Mouse (Mus musculus): ENCODE results near the gene Six4. TPM values are rescaled to one million over a fixed set of nuclear protein-coding genes. Genes with fewer than 3 reads are reported as not detected.
A peak's percentile ranks its signal among the peaks of the same experiment; 100 is the strongest.
"Not testable (repeated sequence)": the region's sequence is repeated elsewhere in the genome, so short reads cannot be mapped to it uniquely, and the experiment has no call there.

The Six4 gene
- total RNA-seq, 2 experiments from 2014 or later = 2.3 to 3.4 TPM

DNA sequence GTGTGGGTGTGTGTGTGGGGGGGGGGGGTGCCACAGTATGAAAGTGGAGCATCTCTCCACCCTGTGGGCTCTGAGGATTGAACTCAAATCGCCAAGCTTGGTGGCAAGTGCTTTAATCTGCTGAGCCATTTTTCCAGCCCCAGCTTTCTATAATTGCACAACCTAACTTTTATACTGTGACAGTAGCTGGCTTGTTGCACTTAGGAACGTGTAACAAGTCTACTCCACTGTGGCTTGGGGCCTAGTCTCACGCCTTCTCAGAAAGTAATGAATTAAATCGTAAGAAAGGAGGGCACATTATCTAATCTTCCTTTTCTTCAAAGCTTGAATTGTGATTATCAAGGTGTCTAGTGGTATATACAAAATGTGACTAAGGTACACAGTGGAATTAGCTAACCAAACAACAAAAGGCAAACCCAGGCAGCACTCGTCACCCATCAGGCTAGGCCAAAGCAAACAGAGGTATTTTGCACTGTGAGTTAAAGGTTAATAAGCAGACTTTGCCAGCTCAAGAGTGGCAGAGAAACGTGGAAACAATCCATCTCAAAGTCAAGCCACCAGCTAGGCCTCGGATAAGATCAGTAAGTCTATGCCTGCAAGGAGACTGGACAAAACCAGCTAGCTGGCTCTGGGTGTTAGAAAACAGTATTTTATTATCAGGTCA lies 22.5 kb downstream of the Six4 start:
- no peak for DNase-seq

DNA sequence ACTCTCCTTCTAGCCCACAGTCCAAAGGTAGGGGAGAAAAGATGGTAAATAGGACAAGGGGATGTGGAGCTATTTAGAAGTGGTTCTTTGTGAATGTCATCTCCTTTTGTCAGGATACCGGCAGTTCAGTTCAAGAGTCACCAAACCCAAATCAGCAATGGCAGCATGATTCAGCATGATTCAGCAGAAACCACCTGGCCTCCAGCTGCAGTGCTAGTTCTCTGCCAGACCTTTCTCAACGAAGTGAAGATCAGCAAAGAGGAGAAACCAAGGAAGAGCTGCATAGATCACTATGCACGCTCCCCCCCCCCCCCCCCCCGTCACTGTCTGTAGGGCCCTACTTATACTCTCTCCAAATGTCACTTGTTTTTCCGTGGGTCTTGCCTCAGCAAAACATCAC lies 24.3 kb downstream of the Six4 start:
- intact Hi-C loops (cut with DNase I) = loop anchor here (10.0 kb wide), 1 partner anchor 1926 kb away; no protein-coding TSS in a partner anchor
- DNase-seq = no peak

More for the DNA sequence above, 22.5 kb downstream of the Six4 start:
- intact Hi-C loops (cut with DNase I) = no loop called here

DNA sequence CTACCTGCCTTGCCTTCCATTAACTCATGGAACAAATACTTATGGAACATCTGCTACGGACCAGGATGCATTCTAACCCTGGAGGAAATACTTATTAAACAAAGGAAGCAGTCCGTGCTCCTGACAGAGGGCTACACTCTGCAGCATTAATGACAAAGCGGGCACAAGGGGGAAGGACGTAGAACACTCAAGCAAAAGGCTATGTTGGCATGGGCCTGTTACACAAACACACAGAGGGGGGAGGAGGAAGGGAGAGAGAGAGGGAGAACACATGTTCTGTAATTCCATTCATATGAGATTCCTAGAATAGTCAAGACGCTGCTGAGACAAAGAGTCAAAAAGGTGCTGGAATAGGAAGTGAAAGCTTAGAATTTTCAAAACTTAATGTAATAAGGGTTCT lies 24.8 kb downstream of the Six4 start:
- no peak for DNase-seq
- intact Hi-C loops (cut with DNase I) = loop anchor here (10.0 kb wide), 1 partner anchor 1926 kb away; no protein-coding TSS in a partner anchor

DNA sequence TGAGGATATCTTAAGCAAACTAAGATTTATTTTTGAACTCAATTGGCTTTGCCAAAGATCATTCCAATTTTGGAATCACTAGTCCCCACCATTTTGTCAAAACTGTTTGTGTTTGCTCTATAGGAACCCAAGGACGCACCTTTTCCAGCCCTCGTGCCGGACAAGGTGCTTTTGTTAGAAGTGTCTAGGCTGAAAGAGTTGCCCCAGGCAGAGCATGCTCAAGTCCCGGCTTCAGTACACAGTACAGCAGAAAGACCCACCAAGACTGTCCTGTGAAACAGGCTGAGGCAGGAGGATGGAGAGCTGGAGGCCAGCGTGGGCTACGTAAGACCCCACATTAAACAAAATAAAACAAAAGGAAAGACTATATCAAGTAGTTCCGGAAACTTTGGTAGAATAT lies 26.2 kb downstream of the Six4 start:
- intact Hi-C loops (cut with DNase I) = loop anchor here (10.0 kb wide), 1 partner anchor 1928 kb away; no protein-coding TSS in a partner anchor
- no peak for DNase-seq

DNA sequence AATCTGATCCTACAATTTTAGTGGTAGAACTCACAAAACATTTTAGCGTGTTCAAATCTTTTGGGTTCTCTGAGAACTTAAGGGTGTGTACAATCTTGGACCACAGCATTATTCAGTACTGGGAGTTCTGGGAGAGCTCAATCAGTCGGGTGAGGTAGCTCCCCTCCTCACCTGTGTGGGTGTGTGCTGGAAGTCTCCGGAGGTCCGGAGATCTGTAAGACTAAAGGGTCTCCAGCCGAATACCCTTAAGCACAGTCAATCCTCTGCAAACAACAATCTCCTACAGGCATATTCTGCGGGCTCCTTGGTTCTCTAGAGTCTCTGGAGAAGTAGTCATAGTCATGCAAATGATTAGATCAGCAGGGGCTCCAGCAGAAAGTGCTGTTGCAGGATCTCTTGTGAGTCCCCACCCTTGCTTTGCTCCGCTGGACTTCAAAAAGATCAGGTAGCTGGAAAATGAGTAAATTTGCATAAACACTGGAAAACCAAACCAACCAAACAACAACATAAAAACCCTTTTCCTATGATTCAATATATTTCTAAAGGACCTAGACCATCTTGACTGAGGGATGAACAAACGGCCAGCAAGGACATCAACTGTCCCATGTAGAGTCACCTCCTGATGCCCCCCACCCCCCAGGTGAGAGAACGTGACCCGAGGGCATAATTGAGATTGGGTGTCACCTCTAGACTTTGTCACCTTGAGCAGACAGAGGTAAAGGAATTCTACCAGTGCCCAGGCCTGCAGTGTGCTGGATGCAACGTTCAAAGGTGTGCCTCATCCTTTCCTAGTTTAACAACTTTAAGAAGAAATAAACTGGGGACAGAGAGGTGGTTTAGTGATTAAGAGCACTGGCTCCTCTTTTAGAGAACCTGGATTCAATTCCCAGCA lies 27.3 kb downstream of the Six4 start:
- DNase-seq = no peak
- intact Hi-C loops (cut with DNase I) = loop anchor here (10.0 kb wide), 1 partner anchor 1929 kb away; no protein-coding TSS in a partner anchor

DNA sequence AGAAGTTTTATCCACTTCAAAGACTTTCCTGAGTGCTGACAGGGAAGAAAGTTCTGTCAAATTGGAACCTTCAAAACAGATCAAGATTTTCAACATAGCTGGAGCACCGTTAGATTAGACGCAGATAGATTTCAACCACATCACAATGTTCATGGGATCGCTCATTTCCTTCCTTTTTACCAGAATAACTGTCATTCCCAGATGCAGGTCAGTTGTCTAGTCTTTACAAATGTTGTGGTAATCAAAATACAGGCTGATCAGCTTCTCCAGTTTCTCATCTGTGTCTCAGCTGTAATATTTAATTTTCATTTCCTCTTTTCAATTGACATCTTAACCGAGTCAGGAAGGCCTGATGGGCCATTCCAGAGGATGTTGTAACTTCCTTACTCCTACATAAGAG lies 29.5 kb downstream of the Six4 start:
- intact Hi-C loops (cut with DNase I) = loop anchor here (10.0 kb wide), 1 partner anchor 1931 kb away; no protein-coding TSS in a partner anchor
- no peak for DNase-seq

DNA sequence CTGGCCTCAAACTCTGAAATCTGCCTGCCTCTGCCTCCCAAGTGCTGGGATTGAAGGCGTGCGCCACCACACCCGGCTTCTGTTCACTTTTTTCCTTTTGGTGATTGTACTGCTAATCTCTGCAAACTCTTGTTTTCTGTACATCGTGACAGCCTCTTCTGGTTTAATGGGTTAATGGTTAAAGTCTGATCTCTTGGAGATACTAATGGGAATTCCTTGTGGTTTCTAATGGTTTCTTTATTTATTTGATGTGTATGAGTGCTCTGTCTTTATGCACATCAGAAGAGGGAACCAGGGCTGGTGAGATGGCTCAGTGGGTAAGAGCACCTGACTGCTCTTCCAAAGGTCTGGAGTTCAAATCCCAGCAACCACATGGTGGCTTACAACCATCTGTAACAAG lies 31.4 kb downstream of the Six4 start:
- not testable (repeated sequence) for DNase-seq
- intact Hi-C loops (cut with DNase I) = loop anchor here (10.0 kb wide), 1 partner anchor 1933 kb away; no protein-coding TSS in a partner anchor

DNA sequence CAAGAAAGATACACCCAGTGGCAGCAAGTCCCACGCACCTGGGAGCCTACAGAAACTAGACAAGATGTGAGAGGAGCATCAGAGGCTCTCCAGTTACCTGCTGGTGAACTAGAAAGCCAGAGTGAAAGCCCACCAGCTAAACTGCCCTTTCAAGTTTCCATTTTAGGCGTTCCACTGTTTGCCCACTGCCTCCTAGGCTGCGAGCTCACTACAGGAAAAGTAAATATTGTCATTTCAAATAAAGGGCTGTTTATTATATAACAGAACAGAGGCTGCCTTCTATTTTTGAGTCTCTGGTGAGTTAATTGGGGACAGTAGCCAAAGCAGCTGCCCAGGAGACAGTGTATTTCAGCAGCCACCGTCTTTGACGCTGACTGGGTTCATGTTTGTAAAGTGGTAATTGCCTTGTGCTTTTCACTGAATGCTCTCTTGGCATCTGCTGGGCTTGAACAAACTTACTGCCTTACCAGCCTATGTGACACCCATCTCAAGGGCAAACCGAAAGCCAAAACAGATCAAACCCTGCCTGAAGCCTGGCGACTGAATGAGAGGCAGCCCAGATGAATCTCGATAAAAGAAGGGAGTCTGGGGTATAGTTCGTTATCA lies 52.3 kb downstream of the Six4 start:
- DNase-seq = no peak
- intact Hi-C loops (cut with DNase I) = no loop called here

DNA sequence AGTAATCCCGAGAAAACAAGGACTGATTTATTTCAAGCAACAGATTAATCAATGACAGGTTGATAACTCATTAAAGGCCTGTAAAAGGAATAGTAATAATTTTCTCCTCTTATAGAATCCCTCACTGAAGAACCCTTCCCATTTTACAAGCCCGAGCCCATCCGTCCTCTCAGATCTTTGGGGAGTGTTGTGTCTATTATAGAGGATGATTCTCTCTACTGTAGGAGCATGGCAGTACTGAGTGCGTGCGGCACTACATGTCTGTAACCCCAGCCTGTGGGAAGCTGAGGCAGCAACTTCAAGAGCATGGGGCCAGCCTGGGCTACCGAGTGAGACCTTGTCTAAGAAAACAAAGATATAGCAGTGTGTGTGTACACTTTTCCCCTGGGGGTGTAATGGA lies 55.8 kb downstream of the Six4 start:
- intact Hi-C loops (cut with DNase I) = no loop called here

DNA sequence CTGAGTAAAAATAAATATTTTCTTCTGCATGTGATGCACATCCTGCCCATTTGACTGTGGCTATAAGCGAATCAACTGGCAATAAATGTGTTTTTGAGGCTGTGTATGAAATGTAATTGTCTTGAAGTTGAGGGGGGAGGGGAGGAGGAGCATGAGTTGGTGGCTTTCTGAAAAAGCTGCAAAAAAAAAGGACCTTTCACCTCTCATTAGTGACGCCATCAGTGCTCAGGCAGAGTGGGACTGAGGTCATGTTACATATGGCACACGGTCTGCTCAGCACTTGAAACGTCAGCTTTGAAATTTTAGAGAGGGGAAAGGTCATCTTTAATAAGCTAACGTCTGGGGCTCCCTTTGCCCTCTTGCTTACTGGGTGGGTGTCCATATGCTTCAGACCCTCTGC lies 57.8 kb downstream of the Six4 start:
- no peak for DNase-seq
- intact Hi-C loops (cut with DNase I) = loop anchor here (2.0 kb wide), 1 partner anchor 269 kb away; no protein-coding TSS in a partner anchor

More for the DNA sequence above, 55.8 kb downstream of the Six4 start:
- DNase-seq = no peak

DNA sequence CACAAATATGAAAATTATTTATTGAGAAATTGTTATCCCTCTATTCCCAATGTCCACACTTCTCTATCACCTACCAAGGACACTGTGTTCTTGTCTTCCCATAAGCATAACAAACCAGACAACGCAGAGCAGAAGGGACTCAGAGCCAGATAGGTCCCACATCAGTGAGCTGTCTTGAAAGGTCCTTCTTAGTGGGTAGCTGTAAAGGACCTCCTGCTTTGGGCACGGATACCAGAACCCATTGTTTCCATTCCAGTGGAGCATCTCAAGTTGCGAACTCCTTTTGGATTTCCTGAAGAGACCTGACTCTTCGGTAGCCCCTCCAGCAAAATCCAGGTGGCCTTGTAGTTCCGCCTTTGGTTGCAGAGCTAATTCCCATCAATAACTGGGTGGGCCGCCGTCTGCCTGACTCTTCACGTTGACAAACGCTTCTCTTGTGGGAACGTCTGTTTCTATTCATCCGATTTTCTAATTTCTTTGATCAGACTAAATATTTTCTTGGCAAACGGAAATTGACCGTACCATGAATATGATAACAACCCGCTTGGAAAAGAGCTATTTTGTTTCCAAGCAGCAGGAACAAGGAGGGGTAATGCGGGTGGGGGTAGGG lies 58.6 kb downstream of the Six4 start:
- intact Hi-C loops (cut with DNase I) = loop anchor here (2.0 kb wide), 1 partner anchor 270 kb away; no protein-coding TSS in a partner anchor
- DNase-seq = no peak

DNA sequence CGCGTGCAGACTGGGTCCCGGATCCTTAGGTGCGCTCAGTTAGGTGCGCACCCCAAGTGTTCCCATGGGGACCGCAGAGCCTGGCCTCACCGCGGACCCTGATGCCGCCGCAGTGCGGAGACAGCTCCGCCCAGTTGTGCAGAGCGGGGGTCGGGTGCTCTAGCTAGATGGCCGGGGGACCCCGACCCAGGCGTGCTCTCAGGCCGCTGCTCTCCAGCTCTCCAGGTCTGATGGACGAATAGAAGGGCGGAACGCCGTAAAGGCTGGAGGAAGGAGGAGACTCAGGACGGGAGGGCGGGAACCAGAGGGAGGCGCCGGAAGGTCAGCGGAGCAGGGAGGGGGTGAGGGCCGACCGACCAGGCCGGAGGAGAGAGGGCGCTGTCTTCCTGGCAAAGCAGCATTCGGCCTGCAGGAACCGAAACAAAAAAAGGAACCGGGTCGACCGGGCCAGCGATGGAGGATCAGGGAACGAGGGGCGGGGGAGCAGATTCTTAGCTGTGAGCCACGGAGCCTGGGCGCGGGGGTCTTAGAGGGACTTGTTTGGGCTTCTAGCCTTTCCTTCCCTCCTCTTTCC lies 59.5 kb downstream of the Six4 start, which contains the start of gene Six1:
Gene Six1, minus strand, starts transcription at position 220 of the 574 bp plus-strand sequence.
- intact Hi-C loops (cut with DNase I) = loop anchor here (2.0 kb wide), 1 partner anchor 271 kb away; no protein-coding TSS in a partner anchor
- peak; percentile 87 to 88 for DNase-seq

DNA sequence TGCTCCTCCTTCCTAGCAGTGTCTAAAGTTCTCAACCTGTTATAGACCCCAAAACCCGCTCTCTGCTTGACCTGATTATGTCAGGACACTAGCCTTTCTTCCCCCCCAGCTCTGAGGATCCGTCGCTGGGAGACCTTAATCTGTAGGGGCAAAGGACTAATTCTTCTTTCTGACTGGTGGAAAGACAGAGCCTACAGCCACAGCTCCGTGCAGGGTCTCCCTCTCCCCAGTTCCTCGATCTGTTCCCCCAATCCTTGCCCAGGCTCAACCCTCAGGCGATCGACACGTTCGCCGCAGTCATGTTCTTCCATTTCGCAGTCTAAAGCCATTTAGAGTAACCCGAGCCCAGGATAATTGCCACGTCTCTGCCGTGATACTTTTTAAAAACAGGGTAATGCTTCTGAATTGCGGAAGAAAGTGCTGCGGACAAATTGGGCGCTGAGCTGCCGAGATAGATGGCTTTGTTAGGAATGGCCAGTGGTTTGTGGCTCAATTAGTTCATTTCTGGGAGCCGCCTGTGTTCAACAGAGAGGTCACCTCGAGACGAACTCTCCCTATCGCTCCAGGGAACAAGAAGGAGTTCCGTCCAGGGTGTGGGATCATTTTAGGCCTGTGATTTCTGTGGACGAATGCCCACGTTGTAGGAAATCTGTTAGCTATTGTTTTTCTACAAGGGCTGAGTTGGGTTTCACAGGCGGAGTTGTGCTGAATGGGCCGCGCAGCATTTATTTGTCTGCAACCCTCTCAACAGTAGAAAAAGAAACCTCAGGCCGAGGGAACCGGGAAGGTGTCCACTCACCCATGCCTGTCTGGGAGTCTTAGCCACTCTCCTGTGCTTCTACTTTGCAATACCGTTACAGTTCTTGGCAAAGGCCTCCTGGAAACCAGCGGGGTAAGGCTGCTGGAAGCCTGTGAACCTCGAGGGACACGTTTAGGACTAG lies 60.3 kb downstream of the Six4 start:
- DNase-seq = peak in 1 of 2 experiments; percentile 41
- intact Hi-C loops (cut with DNase I) = no loop called here

DNA sequence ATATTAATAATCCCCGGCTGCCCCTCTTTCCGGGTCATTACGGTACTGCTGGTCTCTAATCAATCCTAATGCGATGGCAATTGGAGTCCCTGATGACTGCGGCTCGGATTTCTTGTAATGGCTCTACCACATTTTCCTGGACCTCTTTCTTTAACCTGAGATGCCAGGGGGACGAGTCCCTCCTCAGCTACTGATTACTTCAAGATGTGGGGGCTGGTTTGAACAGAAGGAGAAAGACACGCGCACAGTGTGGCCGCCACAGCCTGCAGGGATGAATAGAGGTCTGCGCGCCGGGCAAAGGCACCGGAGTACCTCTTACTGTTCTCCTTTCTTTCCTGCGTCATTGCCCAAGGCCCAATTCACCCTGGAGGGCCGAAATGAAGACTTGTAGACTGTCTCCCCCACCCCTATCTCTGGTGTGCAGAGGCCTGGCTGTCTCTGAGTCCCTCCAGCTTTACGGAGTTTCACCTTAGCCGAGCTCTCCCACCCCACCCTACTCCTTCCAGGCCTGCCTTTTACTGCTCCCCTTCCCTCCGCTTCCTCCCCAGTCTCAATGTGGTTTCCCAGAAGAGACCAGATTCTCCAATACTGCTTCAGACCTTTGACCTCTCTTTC lies 61.1 kb downstream of the Six4 start:
- no peak for DNase-seq
- intact Hi-C loops (cut with DNase I) = no loop called here

DNA sequence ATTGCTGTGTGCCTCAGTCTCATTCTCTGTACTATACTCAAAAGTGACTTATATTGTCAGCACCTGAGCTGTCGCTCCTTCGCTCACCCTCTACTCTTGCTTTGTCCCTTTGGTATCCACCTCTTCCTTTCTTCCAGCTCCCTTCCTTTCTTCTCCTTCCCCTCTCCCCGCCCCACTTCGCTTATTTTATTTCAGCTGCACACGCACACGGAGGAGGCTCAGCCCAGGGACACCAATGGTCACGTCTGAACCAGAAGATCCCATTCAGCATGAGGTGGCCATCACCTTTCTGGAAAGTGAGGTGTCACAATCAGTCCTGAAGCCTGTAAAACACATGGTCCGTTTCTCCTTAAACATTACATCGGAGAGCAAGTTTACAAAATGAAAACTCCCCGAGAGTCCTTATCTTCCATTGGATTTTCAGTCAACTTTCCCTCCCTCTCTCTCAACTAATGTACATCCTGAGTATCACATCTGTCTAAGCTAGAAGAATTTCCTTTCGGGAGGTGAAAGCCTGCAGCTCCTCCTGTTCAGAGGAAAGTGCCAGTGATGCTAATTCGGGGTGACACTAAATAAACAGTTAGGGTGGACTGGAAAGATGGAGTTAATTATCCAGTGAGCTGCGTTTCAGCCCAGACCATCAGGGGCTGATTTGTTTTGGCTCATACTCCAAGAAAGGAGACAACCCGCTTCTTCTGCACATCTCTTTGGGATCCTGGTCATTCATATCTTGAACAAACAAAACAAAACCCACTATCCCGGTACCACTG lies 62.3 kb downstream of the Six4 start:
- no peak for DNase-seq
- intact Hi-C loops (cut with DNase I) = no loop called here

DNA sequence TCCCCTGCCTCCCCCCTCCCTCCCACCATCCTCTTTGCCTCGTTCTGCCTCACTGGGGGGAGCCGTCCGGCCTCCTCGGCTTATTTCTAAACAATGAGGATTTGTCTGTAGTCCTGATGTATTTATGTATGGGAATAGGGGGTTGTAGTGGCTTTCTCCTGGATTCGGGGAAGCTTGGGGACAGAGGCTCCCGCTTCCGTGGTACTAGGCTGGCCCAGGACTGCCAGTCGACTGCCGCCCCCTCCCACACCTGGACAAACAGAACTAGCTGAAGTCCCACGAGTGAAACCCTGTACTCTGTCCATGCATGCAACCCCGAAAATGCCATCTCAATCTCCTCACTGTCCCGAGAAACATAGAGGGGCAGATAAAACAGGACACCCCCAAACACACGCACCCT lies 63.0 kb downstream of the Six4 start:
- DNase-seq = no peak

More for the DNA sequence above, 63.0 kb downstream of the Six4 start:
- intact Hi-C loops (cut with DNase I) = no loop called here

Data from heart, postnatal 10 days (tissue).